7 mouse cellular contexts compared by ENCODE assay signal in genomic region chr11:104607491-104608245, GRCm38 (mm10). TPM values are rescaled to one million over a fixed set of nuclear protein-coding genes. Genes with fewer than 3 reads are reported as not detected.
DNase-seq lines count a peak whose midpoint lies in the region; ATAC-seq and TF ChIP-seq lines count a peak whose summit lies in the region.

Itgb3 (plus strand) TSS chr11:104608000.

- H3K4me3 ChIP-seq in intestine, embryonic 16.5 days (ENCODE audit: low read length), result peak within 1 kb of the TSS; percentile 65
- H3K4me3 ChIP-seq in limb, embryonic 14.5 days (replicated peaks; ENCODE audit: low read length), result peak within 1 kb of the TSS; percentile 49
- H3K4me3 ChIP-seq in midbrain, embryonic 14.5 days (replicated peaks; ENCODE audit: low read depth, low read length), result peak within 1 kb of the TSS; percentile 54
- peak within 1 kb of the TSS; percentile 81 for H3K4me3 ChIP-seq in spleen, adult 2 months (ENCODE audit: extremely low read depth, insufficient read depth, insufficient read length)

- peaks cover 5% of the 10 kb centered on the region for H3K4me1 ChIP-seq in intestine, embryonic 16.5 days (ENCODE audit: control insufficient read depth, insufficient read depth, low read length)
- peaks cover 3% of the 10 kb centered on the region; the same call in 1 of the 2 replicates for H3K4me1 ChIP-seq in limb, embryonic 14.5 days (ENCODE audit: control insufficient read depth, insufficient read depth, low read length)
- H3K4me1 ChIP-seq in midbrain, embryonic 14.5 days (ENCODE audit: control insufficient read depth, insufficient read depth, low read length), result peaks cover 6% of the 10 kb centered on the region; the same call in 1 of the 2 replicates
- peaks cover 5% of the 10 kb centered on the region for H3K4me1 ChIP-seq in spleen, adult 2 months (ENCODE audit: control insufficient read depth, insufficient read depth, insufficient read length)

- no peak for TF ChIP-seq POLR2A in limb, embryonic 14.5 days (IDR thresholded peaks at IDR 0.05; ENCODE audit: borderline replicate concordance, extremely low read depth, insufficient read depth, insufficient read length)
- no peak for TF ChIP-seq POLR2A in spleen, adult 2 months (IDR thresholded peaks at IDR 0.05; ENCODE audit: low read depth, low read length)

- no peaks in the 10 kb centered on the region for H3K27me3 ChIP-seq in intestine, embryonic 16.5 days (replicated peaks; ENCODE audit: control insufficient read depth, insufficient read depth, low read length)
- peaks cover 19% of the 10 kb centered on the region for H3K27me3 ChIP-seq in limb, embryonic 14.5 days (ENCODE audit: control insufficient read depth, insufficient read depth, low read length)
- 0 out of 2 replicates have a peak, but pooled peaks cover 6% of the 10 kb centered on the region for H3K27me3 ChIP-seq in midbrain, embryonic 14.5 days (ENCODE audit: control insufficient read depth, insufficient read depth, low read length)
- H3K27me3 ChIP-seq in spleen, adult 2 months (ENCODE audit: control insufficient read depth, insufficient read depth, low read length), result no peaks in the 10 kb centered on the region

- WGBS in intestine, embryonic 16.5 days, result under 1% methylated on average over 47 of the region's 51 CpGs
- under 1% methylated on average over 35 of the region's 51 CpGs for WGBS in limb, embryonic 14.5 days
- 1% methylated on average over 50 of the region's 51 CpGs for WGBS in midbrain, embryonic 14.5 days
- under 1% methylated on average over 50 of the region's 51 CpGs for WGBS in spleen, adult 2 months

- ATAC-seq in granulocyte monocyte progenitor cell, adult 5-6 weeks (replicated peaks; ENCODE audit: poor library complexity, severe bottlenecking), result peak; percentile 34
- peak; percentile 88 for ATAC-seq in intestine, embryonic 16.5 days
- peak; percentile 83 for ATAC-seq in limb, embryonic 14.5 days (ENCODE audit: low FRiP score, low read depth)
- peak; percentile 75 for ATAC-seq in midbrain, embryonic 14.5 days (ENCODE audit: low FRiP score, low TSS enrichment)

- H3K4me2 ChIP-seq in intestine, embryonic 16.5 days (ENCODE audit: low read depth, low read length), result peak within 1 kb of the TSS; percentile 94
- H3K4me2 ChIP-seq in limb, embryonic 14.5 days (replicated peaks; ENCODE audit: low read depth, low read length, severe bottlenecking), result peak within 1 kb of the TSS; percentile 88
- peak within 1 kb of the TSS; percentile 88 for H3K4me2 ChIP-seq in midbrain, embryonic 14.5 days (ENCODE audit: low read length)

- no peaks in the 10 kb centered on the region for H3K36me3 ChIP-seq in intestine, embryonic 16.5 days (ENCODE audit: control insufficient read depth, insufficient read depth, low read length)
- H3K36me3 ChIP-seq in limb, embryonic 14.5 days (ENCODE audit: control insufficient read depth, insufficient read depth, low read length), result no peaks in the 10 kb centered on the region
- H3K36me3 ChIP-seq in midbrain, embryonic 14.5 days (ENCODE audit: control insufficient read depth, insufficient read depth, low read length), result no peaks in the 10 kb centered on the region
- no peaks in the 10 kb centered on the region for H3K36me3 ChIP-seq in spleen, adult 2 months (ENCODE audit: control insufficient read depth, insufficient read depth, low read length)

- DNase-seq in adrenal gland, adult 18-20 months (ENCODE audit: low spot score in 2 of 2), result peak; percentile 68 to 81
- peak; percentile 81 for DNase-seq in embryo, embryonic 10.5 days (ENCODE audit: low spot score)
- DNase-seq in limb, embryonic 14.5 days (ENCODE audit: low spot score), result peak; percentile 64
- DNase-seq in midbrain, embryonic 14.5 days, result peak; percentile 87
- DNase-seq in spleen, adult 2 months (ENCODE audit: low read depth in 1 of 2, low spot score in 2 of 2), result peak in 1 of 2 experiments; percentile 86

- H3K9me3 ChIP-seq in intestine, embryonic 16.5 days (ENCODE audit: control insufficient read depth, low read length), result no peaks in the 10 kb centered on the region
- no peaks in the 10 kb centered on the region for H3K9me3 ChIP-seq in limb, embryonic 14.5 days (ENCODE audit: control insufficient read depth, low read length)
- no peaks in the 10 kb centered on the region for H3K9me3 ChIP-seq in midbrain, embryonic 14.5 days (ENCODE audit: control insufficient read depth, low read length)

- peak within 1 kb of the TSS; percentile 28; the same call in 1 of the 2 replicates for H3K27ac ChIP-seq in intestine, embryonic 16.5 days (ENCODE audit: low read length)
- no peak within 1 kb of the TSS for H3K27ac ChIP-seq in limb, embryonic 14.5 days (replicated peaks; ENCODE audit: low read depth, low read length)
- H3K27ac ChIP-seq in midbrain, embryonic 14.5 days (replicated peaks; ENCODE audit: low read depth, low read length), result no peak within 1 kb of the TSS
- H3K27ac ChIP-seq in spleen, adult 2 months (ENCODE audit: insufficient read depth, low read length), result peak within 1 kb of the TSS; percentile 80

- TF ChIP-seq CTCF in spleen, adult 2 months (IDR thresholded peaks at IDR 0.05; ENCODE audit: extremely low read depth, insufficient read depth, insufficient read length, insufficient replicate concordance), result peak; percentile 56; the same call in 1 of the 2 replicates

- H3K9ac ChIP-seq in intestine, embryonic 16.5 days (ENCODE audit: low read depth, low read length), result peak within 1 kb of the TSS; percentile 71
- peak within 1 kb of the TSS; percentile 56 for H3K9ac ChIP-seq in limb, embryonic 14.5 days (ENCODE audit: low read depth, low read length, severe bottlenecking)
- H3K9ac ChIP-seq in midbrain, embryonic 14.5 days (replicated peaks; ENCODE audit: low read length), result peak within 1 kb of the TSS; percentile 57

RNA-seq across cellular contexts. Expression of gene Itgb3, which starts in this region (rescaled TPM):
- 10 to 100 TPM; 12.6 to 14.7 TPM for total RNA-seq in adrenal gland, adult 18-20 months (2021)
- total RNA-seq in granulocyte monocyte progenitor cell, adult 5-6 weeks (2014; fragmentation: Nextera tagmentation), result 1.9 and 3.9 TPM in 2 replicates
- total RNA-seq in granulocyte monocyte progenitor cell, adult 5-6 weeks (2017), result 5.5 and 7.2 TPM in 2 replicates
- polyA plus RNA-seq in intestine, embryonic 16.5 days (2015; fragmentation: Nextera tagmentation; extraction: Ambion mirVana), result 4.9 and 5.5 TPM in 2 replicates
- 2.9 TPM in 2 replicates for polyA plus RNA-seq in limb, embryonic 14.5 days (2012; rRNA removed)
- 1.2 and 1.4 TPM in 2 replicates for polyA plus RNA-seq in limb, embryonic 14.5 days (2014; fragmentation: Nextera tagmentation; extraction: Ambion mirVana)
- 0.23 and 0.28 TPM in 2 replicates for polyA plus RNA-seq in midbrain, embryonic 14.5 days (2014; fragmentation: Nextera tagmentation; extraction: Ambion mirVana)
- polyA plus RNA-seq in spleen, adult 2 months (2012; rRNA removed), result 25.6 and 29.1 TPM in 2 replicates

Comparison
In these comparisons a context has a peak if more than half of its experiments do, and no peak if none do; other contexts are left out.
1. Peak in DNase-seq, ATAC-seq, H3K4me3 ChIP-seq, H3K9ac ChIP-seq and H3K4me2 ChIP-seq in midbrain, embryonic 14.5 days; RNA of the gene not detected or under 1 TPM.
2. ATAC-seq: peak in every context shown above with its lines; median percentile 88 in intestine, embryonic 16.5 days; 83 in limb, embryonic 14.5 days; 75 in midbrain, embryonic 14.5 days; 34 in granulocyte monocyte progenitor cell, adult 5-6 weeks.
3. H3K27ac ChIP-seq: peak in intestine, embryonic 16.5 days (single experiment) and spleen, adult 2 months (single experiment); none in limb, embryonic 14.5 days (single experiment) and midbrain, embryonic 14.5 days (single experiment).
4. Peak in every context shown above with its lines, with median percentiles within 50 percentile points of each other: H3K4me2 ChIP-seq, H3K4me3 ChIP-seq and H3K9ac ChIP-seq.